Mouse (Mus musculus): ENCODE measurements around the gene Zfp981.
"Not testable (repeated sequence)": the region's sequence is repeated elsewhere in the genome, so short reads cannot be mapped to it uniquely, and the experiment has no call there.

DNA sequence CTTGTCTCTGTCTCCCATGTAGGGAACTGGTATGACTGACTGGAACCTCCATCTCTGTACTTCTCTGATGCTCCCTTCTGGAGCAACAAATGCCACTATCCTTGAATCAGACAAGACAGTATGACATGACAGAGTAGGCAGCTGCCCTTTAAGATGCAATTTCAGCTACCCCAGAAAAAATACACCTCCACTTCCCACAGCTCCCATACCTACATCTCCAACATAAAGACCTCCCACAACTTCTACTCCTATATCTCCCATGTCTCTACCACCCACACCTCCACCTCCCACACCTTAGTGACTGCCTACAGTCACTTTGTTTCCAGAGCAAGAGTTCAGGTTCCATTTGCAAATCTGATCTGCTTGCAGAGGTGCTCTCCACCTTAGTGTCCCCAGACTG, 17.2 kb upstream of the Zfp981 start:
- TF ChIP-seq GATA1 (IDR thresholded peaks at IDR 0.05; ENCODE audit: borderline replicate concordance, low read length); FLI1 (IDR thresholded peaks at IDR 0.05; ENCODE audit: low read length): not testable (repeated sequence)

Measured in megakaryocyte, embryonic 14.5 days (primary cell).